Mouse (Mus musculus) embryonic facial prominence, embryonic 10.5 days (tissue): Measurements from ENCODE around the gene Srpk3. TPM values are rescaled to one million over a fixed set of nuclear protein-coding genes. Genes with fewer than 3 reads are reported as not detected.
A peak's percentile ranks its signal among the peaks of the same experiment; 100 is the strongest.

ENCODE experiments used
- DNase-seq: peaks from one replicate; pipeline ENCODE4 v3.0.0-alpha.2; 2017; ENCODE audit warnings: low spot score
- H3K27ac ChIP-seq: fragments of 300-500 bp; sonication (generic); replicated peaks from 2 replicates; pipeline ENCODE4 v1.5.1; 2016; ENCODE audit warnings: mild to moderate bottlenecking
- H3K27me3 ChIP-seq: fragments of 300-500 bp; sonication (generic); replicated peaks from 2 replicates; pipeline ENCODE4 v1.6.1; 2016; ENCODE audit warnings: low read depth, mild to moderate bottlenecking; ENCODE audit not compliant: poor library complexity, severe bottlenecking
- H3K36me3 ChIP-seq: fragments of 300-500 bp; sonication (generic); replicated peaks from 2 replicates; pipeline ENCODE4 v1.6.1; 2016; ENCODE audit warnings: mild to moderate bottlenecking, moderate library complexity
- H3K4me1 ChIP-seq: fragments of 300-500 bp; sonication (generic); 2 replicates; pipeline ENCODE4 v1.6.1; 2016
- H3K4me3 ChIP-seq: fragments of 300-500 bp; sonication (generic); 2 replicates; pipeline ENCODE4 v1.5.1; 2016; ENCODE audit warnings: mild to moderate bottlenecking, moderate library complexity
- H3K9me3 ChIP-seq: fragments of 300-500 bp; sonication (generic); 2 replicates; pipeline ENCODE4 v1.6.1; 2016; ENCODE audit warnings: mild to moderate bottlenecking
- WGBS: fragments of 180-500 bp; shearing (Covaris S2); methylation state at CpG from one replicate; pipeline ENCODE4 v1.1.7; 2016; 5-methylcytosine and 5-hydroxymethylcytosine counted together
- polyA plus RNA-seq: library from polyadenylated mRNA; unstranded; fragments of >200 nt; fragmentation: Nextera tagmentation; extraction: Ambion mirVana; gene quantifications from 2 replicates; pipeline ENCODE4 v1.2.1, GENCODE M21; 2016

Srpk3 gene
- polyA plus RNA-seq, 1 experiment from 2014 or later = 1.00 TPM

DNA sequence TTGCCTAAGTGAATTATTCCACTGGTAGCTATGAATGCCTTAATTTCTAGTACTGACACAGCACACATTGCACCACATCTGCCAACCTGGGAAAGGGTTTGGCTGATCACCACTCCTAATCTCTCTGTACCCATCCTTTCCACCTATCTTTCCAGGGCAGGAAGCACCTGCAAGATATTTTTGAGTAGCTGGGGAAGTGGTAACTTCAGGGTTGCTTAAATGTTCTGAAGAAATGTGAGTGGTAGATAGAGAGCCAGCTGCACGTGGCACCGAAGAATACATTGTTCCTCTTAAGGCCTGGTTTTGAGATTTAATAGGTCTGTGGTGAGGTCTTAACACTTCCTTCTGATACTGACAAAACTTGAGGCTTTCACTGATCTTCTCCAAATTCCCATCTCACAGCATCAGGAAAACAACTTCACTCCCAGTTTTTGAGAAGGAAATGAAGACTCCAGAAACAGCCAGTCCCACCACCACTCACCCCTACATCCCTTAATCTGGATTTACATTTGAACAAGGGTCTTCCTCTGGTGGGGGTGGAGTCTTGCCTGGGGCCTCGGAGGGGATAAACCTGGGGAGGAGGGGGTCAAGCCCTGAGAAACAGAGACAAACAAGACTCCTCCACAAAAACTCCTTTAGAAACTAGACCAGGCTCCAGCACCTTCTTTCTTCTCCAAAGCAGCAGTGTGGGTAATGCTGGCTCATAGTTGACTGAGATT, 42.5 kb downstream of the Srpk3 start:
- no peaks in the 10 kb centered on the region for H3K9me3 ChIP-seq
- WGBS = 53% methylated on average over 3 of the region's 3 CpGs

DNA sequence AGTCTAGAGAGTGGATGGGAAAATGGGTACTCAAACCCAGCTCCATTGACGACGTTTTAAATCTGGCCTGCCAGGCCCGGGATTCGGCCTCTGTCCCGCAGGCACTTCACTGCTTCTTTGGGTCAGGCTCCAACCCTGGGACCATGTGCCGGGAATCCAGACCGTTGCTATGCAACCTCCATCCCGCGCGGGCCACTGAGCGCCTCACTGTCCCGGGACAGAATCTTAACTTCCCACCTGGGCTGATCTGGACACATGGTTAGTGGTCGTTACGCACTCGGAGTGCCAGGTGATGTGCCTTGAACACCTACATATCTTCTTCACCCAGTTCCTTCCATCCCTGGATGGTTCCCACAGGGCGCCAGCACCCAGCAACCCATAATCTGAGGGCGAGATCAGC, 49.5 kb downstream of the Srpk3 start:
- Histone ChIP-seq H3K27ac (peak overlapping the region; percentile 84), H3K36me3 (no peaks in the 10 kb centered on the region), H3K9me3 (no peaks in the 10 kb centered on the region), H3K4me3 (peak overlapping the region; percentile 70), H3K4me1 (peaks cover 17% of the 10 kb centered on the region), H3K27me3 (peaks cover 46% of the 10 kb centered on the region)
- 22% methylated on average over 17 of the region's 17 CpGs for WGBS
- DNase-seq = peak; percentile 36

More for the DNA sequence above, 42.5 kb downstream of the Srpk3 start:
- H3K27ac ChIP-seq = no peak overlapping the region
- H3K4me3 ChIP-seq = no peak overlapping the region
- H3K36me3 ChIP-seq = no peaks in the 10 kb centered on the region
- H3K4me1 ChIP-seq = 0 out of 2 replicates have a peak, but pooled peaks cover 2% of the 10 kb centered on the region
- peaks cover 20% of the 10 kb centered on the region for H3K27me3 ChIP-seq
- DNase-seq = no peak

DNA sequence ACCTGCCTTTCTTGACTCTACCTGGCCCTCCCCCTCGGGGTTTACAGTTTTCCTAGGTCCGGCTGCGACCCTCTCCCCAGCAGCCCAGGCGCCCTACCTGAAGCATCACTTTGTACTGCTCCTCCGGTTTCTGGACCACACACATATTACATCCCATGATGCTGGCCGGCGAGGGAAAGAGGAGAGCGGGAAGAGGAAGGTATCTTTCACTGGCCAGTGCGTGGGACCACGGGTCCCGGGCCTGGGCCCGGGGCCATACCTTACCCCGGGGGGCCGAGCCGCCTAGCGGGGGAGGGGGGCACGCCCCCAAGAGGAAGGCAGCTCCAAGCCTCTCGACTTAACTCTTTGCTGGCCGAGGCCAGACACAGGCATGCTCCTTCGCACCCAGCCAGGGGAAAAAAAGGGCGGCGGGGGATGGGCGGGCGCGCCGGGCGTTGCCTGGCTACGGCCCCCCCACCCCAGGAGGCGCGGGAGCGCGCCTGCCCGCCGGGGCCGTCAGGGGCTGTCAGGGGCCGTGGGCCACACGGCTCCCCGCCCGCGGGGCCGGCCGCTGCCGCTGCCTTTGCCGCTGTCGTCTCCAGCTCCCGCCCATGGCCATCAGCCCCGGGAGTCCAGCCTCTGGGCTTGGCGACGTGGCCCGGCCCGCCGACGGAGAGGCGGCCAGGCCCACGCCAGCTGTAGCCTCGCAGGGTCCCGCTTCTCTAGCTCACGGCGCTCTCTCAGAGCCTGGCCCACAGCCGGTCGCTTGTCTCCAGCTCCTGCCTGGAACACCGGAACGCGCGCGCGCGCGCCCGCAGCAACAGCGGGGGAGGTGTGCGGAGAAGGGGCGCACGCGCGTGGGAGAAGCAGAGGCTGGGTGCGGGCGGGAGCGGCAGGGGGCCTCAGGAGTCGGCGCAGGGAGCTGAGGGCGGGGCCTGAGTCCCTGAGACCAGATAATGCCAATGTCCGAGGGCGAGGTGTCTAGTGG, 50.3 kb downstream of the Srpk3 start, which contains the start of gene Pdzd4:
Gene Pdzd4 (minus strand): TSS at position 785 of the 967 bp plus-strand sequence.
- peak within 1 kb of the TSS; percentile 84 for H3K27ac ChIP-seq
- peaks cover 17% of the 10 kb centered on the region for H3K4me1 ChIP-seq
- H3K36me3 ChIP-seq = no peaks in the 10 kb centered on the region
- DNase-seq = peak; percentile 75
- H3K9me3 ChIP-seq = no peaks in the 10 kb centered on the region
- peaks cover 46% of the 10 kb centered on the region for H3K27me3 ChIP-seq
- H3K4me3 ChIP-seq = peak within 1 kb of the TSS; percentile 70
- 15% methylated on average over 84 of the region's 84 CpGs for WGBS

Other genes starting within 250 kb of the Srpk3 start
- gene Dusp9, start 135.0 kb upstream of the Srpk3 start, polyA plus RNA-seq = 109 and 139 TPM in 2 replicates
- gene Pnck, start 114.3 kb upstream of the Srpk3 start, polyA plus RNA-seq = 6.6 and 7.4 TPM in 2 replicates
- 4.7 and 5.6 TPM in 2 replicates for gene Slc6a8, start 101.3 kb upstream of the Srpk3 start, polyA plus RNA-seq
- gene Bcap31, start 58.2 kb upstream of the Srpk3 start, polyA plus RNA-seq = 152 and 153 TPM in 2 replicates
- 8.1 and 10.4 TPM in 2 replicates for gene Abcd1, start 57.8 kb upstream of the Srpk3 start, polyA plus RNA-seq
- 0.08 and 0.14 TPM in 2 replicates for gene Plxnb3, start 17.3 kb upstream of the Srpk3 start, polyA plus RNA-seq
- 175 and 176 TPM in 2 replicates for gene Idh3g, start 12.5 kb downstream of the Srpk3 start, polyA plus RNA-seq
- gene Ssr4, start 12.6 kb downstream of the Srpk3 start, polyA plus RNA-seq = 101 and 107 TPM in 2 replicates
- 0.65 and 0.79 TPM in 2 replicates for gene Pdzd4, start 50.6 kb downstream of the Srpk3 start, polyA plus RNA-seq
- 0.05 and 0.07 TPM in 2 replicates for gene Avpr2, start 117.7 kb downstream of the Srpk3 start, polyA plus RNA-seq
- 8.0 and 8.2 TPM in 2 replicates for gene L1cam, start 121.7 kb downstream of the Srpk3 start, polyA plus RNA-seq
- 2.1 and 2.6 TPM in 2 replicates for gene Arhgap4, start 147.5 kb downstream of the Srpk3 start, polyA plus RNA-seq
- 169 and 181 TPM in 2 replicates for gene Naa10, start 147.5 kb downstream of the Srpk3 start, polyA plus RNA-seq
- gene Renbp, start 156.4 kb downstream of the Srpk3 start, polyA plus RNA-seq = 22.4 and 23.3 TPM in 2 replicates
- 79.9 and 84.5 TPM in 2 replicates for gene Hcfc1, start 192.0 kb downstream of the Srpk3 start, polyA plus RNA-seq
- gene Irak1, start 249.5 kb downstream of the Srpk3 start, polyA plus RNA-seq = 54.0 and 62.2 TPM in 2 replicates